Mouse (Mus musculus): ENCODE measurements around the gene Eif2s3x.

DNA sequence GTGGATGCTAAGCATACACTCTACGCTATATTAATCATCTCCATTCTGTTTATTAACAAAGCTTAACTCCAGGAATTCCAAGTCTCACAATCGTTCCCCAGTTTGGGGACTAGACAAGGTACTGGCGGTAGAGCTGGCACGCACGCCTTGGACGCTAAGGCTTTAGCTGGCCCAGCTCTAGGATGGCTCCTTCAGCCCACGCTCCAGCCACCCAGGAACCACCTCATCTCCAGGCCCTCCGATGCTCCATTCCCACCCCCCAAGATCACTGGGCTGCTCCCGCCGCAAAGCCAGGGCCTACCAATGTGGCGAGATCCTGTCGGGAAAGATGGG is 432 bp downstream of the Eif2s3x start:
- TF ChIP-seq TAL1 (IDR thresholded peaks at IDR 0.05; ENCODE audit: low read length), result no peak
- no peak for TF ChIP-seq GATA1 (IDR thresholded peaks at IDR 0.05; ENCODE audit: low read length)

Data from erythroblast, embryonic 14.5 days (primary cell).